Mouse (Mus musculus): ENCODE measurements at regions not wholly inside any gene's neighbourhood (a gene's known extent, or its start where the extent isn't known, plus 50 kb on each side); places are given as distances from the start of the nearest gene placed in this dataset.
A peak's percentile ranks its signal among the peaks of the same experiment; 100 is the strongest.

DNA sequence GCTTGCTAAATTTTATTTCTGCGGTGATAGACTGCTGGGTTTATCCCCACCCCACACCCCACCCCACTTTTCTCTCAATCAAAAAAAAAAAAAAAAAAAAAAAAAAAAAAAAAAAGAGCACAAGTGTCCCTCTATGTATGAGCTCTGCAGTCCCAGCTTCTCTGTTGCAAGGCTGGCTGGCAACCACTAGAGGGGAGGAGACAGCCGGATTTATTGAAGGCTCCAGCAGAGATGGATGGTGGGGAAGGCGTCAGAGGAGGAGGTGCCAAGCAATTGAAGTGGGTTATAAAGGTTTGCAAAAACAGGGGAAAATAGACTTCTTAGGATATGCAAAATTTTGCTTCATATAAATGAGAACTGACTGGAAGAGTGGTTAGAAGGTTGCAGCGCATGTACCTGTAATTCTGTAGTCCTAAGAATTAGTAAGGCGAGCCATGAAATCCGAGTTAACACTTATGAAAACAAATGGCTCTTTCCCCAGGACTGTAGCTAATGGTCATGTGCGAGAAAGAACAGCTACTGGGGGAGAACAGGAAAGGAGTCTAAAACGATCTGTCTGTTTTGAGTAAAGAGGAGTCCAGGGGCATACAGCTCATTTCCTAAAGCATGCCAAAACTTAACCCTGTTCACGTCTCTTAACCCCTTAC, 885.1 kb upstream of the Pou3f3 start:
- Histone ChIP-seq H3K27ac (ENCODE audit: insufficient read depth, low read depth, low read length, poor library complexity, severe bottlenecking) (no peak overlapping the region), H3K4me3 (ENCODE audit: insufficient read depth in 1 of 2, low read depth in 1 of 2, low read length in 2 of 2, poor library complexity in 1 of 2, severe bottlenecking in 1 of 2) (no peak overlapping the region), H3K9ac (ENCODE audit: insufficient read depth, low read depth, low read length, poor library complexity, severe bottlenecking) (no peak overlapping the region), H3K36me3 (ENCODE audit: control insufficient read depth, insufficient read depth, low read length, poor library complexity, severe bottlenecking) (no peaks in the 10 kb centered on the region), H3K4me1 (ENCODE audit: control insufficient read depth in 2 of 2, insufficient read depth in 2 of 2, low read length in 2 of 2, poor library complexity in 1 of 2) (no peaks in the 10 kb centered on the region), H3K9me3 (ENCODE audit: control insufficient read depth, insufficient read depth, low read depth, low read length) (no peaks in the 10 kb centered on the region)
- TF ChIP-seq CHD2 (IDR thresholded peaks at IDR 0.05; ENCODE audit: low read depth, low read length) (no peak), MAFK (IDR thresholded peaks at IDR 0.05; ENCODE audit: insufficient read depth, low read depth, low read length) (no peak), HCFC1 (IDR thresholded peaks at IDR 0.05; ENCODE audit: borderline replicate concordance, insufficient read depth, low read length) (no peak), ZC3H11A (IDR thresholded peaks at IDR 0.05; ENCODE audit: borderline replicate concordance, low read depth, low read length) (peak; percentile 45; the same call in 1 of the 2 replicates), ZNF384 (IDR thresholded peaks at IDR 0.05; ENCODE audit: low read depth, low read length) (peak; percentile 92)
- peak; percentile 34 for DNase-seq (ENCODE audit: low read depth, low spot score)
- in situ Hi-C loops (cut with MboI; ENCODE audit: low sequenced_read_pairs in 2 of 2, unreplicated experiment in 2 of 2), result no loop called here

DNA sequence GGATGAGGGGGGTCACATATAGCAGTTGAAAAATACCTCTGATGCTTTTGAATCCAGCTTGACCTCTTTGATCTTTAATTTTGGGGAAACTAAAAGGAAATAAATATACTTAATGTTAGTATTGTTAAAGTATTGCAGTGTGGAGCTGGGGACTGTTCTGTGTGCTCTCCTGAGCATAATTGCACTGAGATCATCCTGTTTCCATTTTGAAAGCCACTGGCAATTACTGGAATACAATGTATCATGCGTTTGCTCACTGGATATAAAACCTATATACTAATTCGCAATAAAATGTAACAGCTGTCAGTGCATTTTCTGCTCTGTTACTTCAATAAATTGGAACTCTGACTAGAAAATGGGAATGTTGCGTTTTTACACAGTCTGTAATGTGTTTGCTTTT, 884.4 kb upstream of the Pou3f3 start:
- in situ Hi-C loops (cut with MboI; ENCODE audit: low sequenced_read_pairs in 2 of 2, unreplicated experiment in 2 of 2), result no loop called here
- no peak overlapping the region for H3K27ac ChIP-seq (ENCODE audit: insufficient read depth, low read depth, low read length, poor library complexity, severe bottlenecking)

DNA sequence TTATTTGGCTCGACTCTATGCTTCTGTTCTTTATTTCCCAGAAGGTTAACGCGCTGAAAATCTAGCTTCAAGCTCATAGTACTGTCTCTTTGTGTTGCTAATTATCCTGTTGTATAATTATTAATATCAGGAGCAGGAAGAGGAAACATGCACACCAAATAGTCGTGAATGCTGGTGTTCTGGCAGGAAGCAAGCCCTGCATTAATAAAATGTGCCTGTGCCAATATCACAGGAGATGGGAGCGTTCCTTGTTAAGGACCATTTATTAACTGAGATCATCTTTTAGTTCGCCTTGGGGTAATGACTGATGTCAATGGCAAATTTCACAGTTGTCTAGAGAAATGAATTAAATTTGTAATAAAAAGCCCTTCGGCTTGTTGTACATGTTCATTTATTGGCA, 883.5 kb upstream of the Pou3f3 start:
- H3K9me3 ChIP-seq (ENCODE audit: control insufficient read depth, insufficient read depth, low read depth, low read length), result no peaks in the 10 kb centered on the region
- no peaks in the 10 kb centered on the region for H3K4me1 ChIP-seq (ENCODE audit: control insufficient read depth in 2 of 2, insufficient read depth in 2 of 2, low read length in 2 of 2, poor library complexity in 1 of 2)
- H3K9ac ChIP-seq (ENCODE audit: insufficient read depth, low read depth, low read length, poor library complexity, severe bottlenecking), result no peak overlapping the region
- no peak overlapping the region for H3K4me3 ChIP-seq (ENCODE audit: insufficient read depth in 1 of 2, low read depth in 1 of 2, low read length in 2 of 2, poor library complexity in 1 of 2, severe bottlenecking in 1 of 2)
- no peaks in the 10 kb centered on the region for H3K36me3 ChIP-seq (ENCODE audit: control insufficient read depth, insufficient read depth, low read length, poor library complexity, severe bottlenecking)
- in situ Hi-C loops (cut with MboI; ENCODE audit: low sequenced_read_pairs in 2 of 2, unreplicated experiment in 2 of 2), result no loop called here
- H3K27ac ChIP-seq (ENCODE audit: insufficient read depth, low read depth, low read length, poor library complexity, severe bottlenecking), result no peak overlapping the region
- no peak for DNase-seq (ENCODE audit: low read depth, low spot score)
- TF ChIP-seq MAFK (IDR thresholded peaks at IDR 0.05; ENCODE audit: insufficient read depth, low read depth, low read length) (no peak), ZNF384 (IDR thresholded peaks at IDR 0.05; ENCODE audit: low read depth, low read length) (no peak), CHD2 (IDR thresholded peaks at IDR 0.05; ENCODE audit: low read depth, low read length) (no peak), ZC3H11A (IDR thresholded peaks at IDR 0.05; ENCODE audit: borderline replicate concordance, low read depth, low read length) (no peak), HCFC1 (IDR thresholded peaks at IDR 0.05; ENCODE audit: borderline replicate concordance, insufficient read depth, low read length) (no peak)

More for the DNA sequence above, 884.4 kb upstream of the Pou3f3 start:
- Histone ChIP-seq H3K9me3 (ENCODE audit: control insufficient read depth, insufficient read depth, low read depth, low read length) (no peaks in the 10 kb centered on the region), H3K9ac (ENCODE audit: insufficient read depth, low read depth, low read length, poor library complexity, severe bottlenecking) (no peak overlapping the region), H3K4me1 (ENCODE audit: control insufficient read depth in 2 of 2, insufficient read depth in 2 of 2, low read length in 2 of 2, poor library complexity in 1 of 2) (no peaks in the 10 kb centered on the region), H3K4me3 (ENCODE audit: insufficient read depth in 1 of 2, low read depth in 1 of 2, low read length in 2 of 2, poor library complexity in 1 of 2, severe bottlenecking in 1 of 2) (no peak overlapping the region), H3K36me3 (ENCODE audit: control insufficient read depth, insufficient read depth, low read length, poor library complexity, severe bottlenecking) (no peaks in the 10 kb centered on the region)
- no peak for TF ChIP-seq CHD2 (IDR thresholded peaks at IDR 0.05; ENCODE audit: low read depth, low read length)
- TF ChIP-seq ZC3H11A (IDR thresholded peaks at IDR 0.05; ENCODE audit: borderline replicate concordance, low read depth, low read length), result no peak
- no peak for TF ChIP-seq ZNF384 (IDR thresholded peaks at IDR 0.05; ENCODE audit: low read depth, low read length)
- no peak for TF ChIP-seq HCFC1 (IDR thresholded peaks at IDR 0.05; ENCODE audit: borderline replicate concordance, insufficient read depth, low read length)
- TF ChIP-seq MAFK (IDR thresholded peaks at IDR 0.05; ENCODE audit: insufficient read depth, low read depth, low read length), result no peak
- DNase-seq (ENCODE audit: low read depth, low spot score), result no peak

DNA sequence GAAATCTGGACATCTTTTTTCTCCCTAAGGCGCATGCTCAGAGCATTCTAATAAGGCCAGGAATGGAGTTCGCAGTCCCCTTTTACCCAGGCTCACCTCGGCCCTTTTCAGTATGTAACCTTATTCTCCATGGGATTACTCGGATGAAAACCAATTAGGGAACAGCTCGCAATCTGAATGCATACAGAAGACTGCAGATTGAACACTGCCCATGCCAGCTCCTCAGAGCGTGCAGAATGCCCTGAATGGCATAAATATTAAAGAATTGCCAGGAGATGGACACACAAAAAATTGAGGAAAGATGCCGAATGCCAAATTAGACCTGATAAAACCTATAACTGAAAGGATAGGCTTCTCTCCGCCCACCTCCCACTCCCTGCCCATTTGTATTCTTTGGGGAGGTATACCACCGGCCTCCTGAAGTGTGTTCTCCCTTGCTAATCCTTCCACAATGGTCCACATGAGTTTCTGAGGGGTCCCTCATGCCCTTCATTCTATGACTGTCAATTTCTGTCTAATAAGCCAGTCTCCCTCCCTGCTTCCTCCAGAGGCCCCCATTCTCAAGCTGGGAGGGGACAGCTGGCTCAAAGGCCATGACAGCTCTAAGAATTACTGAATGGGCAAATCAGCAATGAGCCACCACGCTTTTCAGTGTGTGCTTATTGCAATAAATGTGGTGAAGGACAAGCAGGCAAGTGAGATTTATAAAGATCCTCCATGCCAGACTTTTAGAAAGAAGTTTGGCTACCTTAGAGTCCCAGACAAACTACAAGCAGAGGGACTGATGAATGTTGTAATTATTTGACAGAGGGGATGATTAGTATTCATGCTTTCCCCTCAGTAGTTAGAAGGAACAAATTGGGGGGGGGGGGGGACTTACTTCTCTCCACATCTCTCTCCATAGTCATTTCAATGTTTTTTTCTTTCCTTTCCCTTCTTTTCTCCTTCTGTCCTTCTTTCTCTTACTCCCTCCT, 881.2 kb upstream of the Pou3f3 start:
- TF ChIP-seq HCFC1 (IDR thresholded peaks at IDR 0.05; ENCODE audit: borderline replicate concordance, insufficient read depth, low read length) (no peak), CHD2 (IDR thresholded peaks at IDR 0.05; ENCODE audit: low read depth, low read length) (no peak), ZC3H11A (IDR thresholded peaks at IDR 0.05; ENCODE audit: borderline replicate concordance, low read depth, low read length) (no peak), ZNF384 (IDR thresholded peaks at IDR 0.05; ENCODE audit: low read depth, low read length) (no peak), MAFK (IDR thresholded peaks at IDR 0.05; ENCODE audit: insufficient read depth, low read depth, low read length) (no peak)
- in situ Hi-C loops (cut with MboI; ENCODE audit: low sequenced_read_pairs in 2 of 2, unreplicated experiment in 2 of 2), result no loop called here
- H3K4me1 ChIP-seq (ENCODE audit: control insufficient read depth in 2 of 2, insufficient read depth in 2 of 2, low read length in 2 of 2, poor library complexity in 1 of 2), result no peaks in the 10 kb centered on the region
- no peak overlapping the region for H3K4me3 ChIP-seq (ENCODE audit: insufficient read depth in 1 of 2, low read depth in 1 of 2, low read length in 2 of 2, poor library complexity in 1 of 2, severe bottlenecking in 1 of 2)
- H3K9me3 ChIP-seq (ENCODE audit: control insufficient read depth, insufficient read depth, low read depth, low read length), result no peaks in the 10 kb centered on the region
- H3K9ac ChIP-seq (ENCODE audit: insufficient read depth, low read depth, low read length, poor library complexity, severe bottlenecking), result no peak overlapping the region
- DNase-seq (ENCODE audit: low read depth, low spot score), result no peak
- H3K36me3 ChIP-seq (ENCODE audit: control insufficient read depth, insufficient read depth, low read length, poor library complexity, severe bottlenecking), result no peaks in the 10 kb centered on the region
- H3K27ac ChIP-seq (ENCODE audit: insufficient read depth, low read depth, low read length, poor library complexity, severe bottlenecking), result no peak overlapping the region

Measured in ES-E14 (cell line).